Mouse (Mus musculus): ENCODE data around the gene Hist2h4.
A peak's percentile ranks its signal among the peaks of the same experiment; 100 is the strongest.
"Not testable (repeated sequence)": the region's sequence is repeated elsewhere in the genome, so short reads cannot be mapped to it uniquely, and the experiment has no call there.

The Hist2h4 gene

DNA sequence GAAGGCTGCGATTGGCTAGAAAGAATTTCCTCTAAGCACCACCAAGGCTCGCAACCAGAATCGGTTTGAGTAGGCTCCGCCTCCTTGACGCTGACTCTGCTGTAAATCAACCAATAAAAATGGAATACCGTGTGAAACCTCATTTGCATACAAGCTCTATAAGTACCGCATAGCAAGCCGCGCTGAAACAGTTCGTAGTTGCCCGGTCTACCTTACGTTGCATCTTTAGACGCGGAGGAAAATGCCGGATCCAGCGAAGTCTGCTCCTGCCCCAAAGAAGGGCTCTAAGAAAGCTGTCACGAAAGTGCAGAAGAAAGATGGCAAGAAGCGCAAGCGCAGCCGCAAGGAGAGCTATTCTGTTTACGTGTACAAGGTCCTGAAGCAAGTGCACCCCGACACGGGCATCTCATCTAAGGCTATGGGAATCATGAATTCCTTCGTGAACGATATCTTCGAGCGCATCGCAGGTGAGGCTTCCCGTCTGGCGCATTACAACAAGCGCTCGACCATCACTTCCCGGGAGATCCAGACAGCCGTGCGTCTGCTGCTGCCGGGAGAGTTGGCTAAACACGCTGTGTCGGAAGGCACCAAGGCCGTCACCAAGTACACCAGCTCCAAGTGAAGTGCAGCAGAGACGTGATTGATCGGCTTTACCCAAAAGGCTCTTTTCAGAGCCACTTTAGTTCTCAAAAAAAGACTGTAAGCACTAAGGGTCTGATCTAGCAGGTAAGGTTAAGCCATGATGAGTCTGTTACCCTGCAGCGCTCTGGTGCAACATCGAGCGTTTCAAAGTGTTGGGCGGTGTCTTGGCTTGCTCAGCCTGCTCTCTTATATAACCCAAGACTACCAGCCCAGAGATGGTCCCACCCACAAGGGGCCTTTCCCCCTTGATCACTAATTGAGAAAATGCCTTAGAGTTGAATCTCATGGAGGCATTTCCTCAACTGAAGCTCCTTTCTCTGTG is 6.7 kb upstream of the Hist2h4 start, which contains the start of gene Hist2h2bb:
Gene Hist2h2bb (plus strand): TSS at position 242 of the 964 bp plus-strand sequence.
- peak; percentile 99 for DNase-seq (ENCODE audit: low read depth, low spot score)

DNA sequence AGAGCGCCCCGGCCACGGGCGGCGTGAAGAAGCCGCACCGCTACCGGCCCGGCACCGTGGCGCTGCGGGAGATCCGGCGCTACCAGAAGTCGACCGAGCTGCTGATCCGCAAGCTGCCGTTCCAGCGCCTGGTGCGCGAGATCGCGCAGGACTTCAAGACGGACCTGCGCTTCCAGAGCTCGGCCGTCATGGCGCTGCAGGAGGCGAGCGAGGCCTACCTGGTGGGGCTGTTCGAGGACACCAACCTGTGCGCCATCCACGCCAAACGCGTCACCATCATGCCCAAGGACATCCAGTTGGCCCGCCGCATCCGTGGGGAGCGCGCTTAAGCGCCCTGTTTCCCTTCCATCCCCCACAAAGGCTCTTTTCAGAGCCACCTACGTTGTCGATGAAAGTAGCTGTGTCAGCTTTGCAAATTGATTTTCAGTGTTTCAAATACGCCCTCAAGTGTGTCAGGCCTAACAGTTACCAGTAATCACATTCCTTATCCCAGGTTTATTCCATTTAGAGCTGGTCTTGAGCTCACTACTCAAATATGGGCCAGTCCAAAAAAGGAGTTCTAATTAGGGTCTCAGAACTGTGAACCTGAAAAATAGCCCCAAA is 5.8 kb upstream of the Hist2h4 start:
- DNase-seq (ENCODE audit: low read depth, low spot score), result not testable (repeated sequence)

DNA sequence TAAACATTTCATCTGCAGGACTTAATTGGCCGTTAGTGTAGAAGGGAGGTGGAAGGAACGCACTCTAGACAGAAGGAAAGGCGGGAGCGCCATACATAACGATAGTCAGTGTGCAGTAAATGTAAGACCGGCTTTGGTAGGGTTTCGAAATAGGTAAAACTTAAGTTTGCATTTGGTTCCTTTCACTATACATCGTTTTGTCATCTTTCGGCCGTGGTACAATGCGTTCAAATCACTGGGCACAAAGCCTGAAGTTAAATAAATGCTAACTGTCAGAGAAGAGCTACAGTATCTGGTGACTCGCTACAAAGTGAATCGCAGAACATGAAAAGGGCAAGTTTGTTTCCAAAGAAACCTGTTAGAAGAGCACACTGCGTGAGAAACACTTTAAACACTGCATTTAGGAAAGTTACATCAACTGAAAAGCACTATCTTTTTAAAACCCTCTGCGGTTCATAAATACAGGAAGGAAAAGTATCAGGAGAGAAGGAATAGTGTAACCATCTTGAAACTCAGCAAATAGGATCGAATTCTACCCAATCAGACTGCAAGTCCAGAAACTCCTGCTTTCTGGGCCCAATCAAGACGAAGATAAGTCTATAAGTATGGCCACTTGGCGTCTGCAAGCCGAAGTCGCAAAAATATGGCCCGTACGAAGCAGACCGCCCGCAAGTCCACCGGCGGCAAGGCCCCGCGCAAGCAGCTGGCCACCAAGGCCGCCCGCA is 5.1 kb upstream of the Hist2h4 start, which contains the start of gene Hist2h3b:
Gene Hist2h3b (plus strand): TSS at position 604 of the 725 bp plus-strand sequence.
- peak; percentile 94 for DNase-seq (ENCODE audit: low read depth, low spot score)

DNA sequence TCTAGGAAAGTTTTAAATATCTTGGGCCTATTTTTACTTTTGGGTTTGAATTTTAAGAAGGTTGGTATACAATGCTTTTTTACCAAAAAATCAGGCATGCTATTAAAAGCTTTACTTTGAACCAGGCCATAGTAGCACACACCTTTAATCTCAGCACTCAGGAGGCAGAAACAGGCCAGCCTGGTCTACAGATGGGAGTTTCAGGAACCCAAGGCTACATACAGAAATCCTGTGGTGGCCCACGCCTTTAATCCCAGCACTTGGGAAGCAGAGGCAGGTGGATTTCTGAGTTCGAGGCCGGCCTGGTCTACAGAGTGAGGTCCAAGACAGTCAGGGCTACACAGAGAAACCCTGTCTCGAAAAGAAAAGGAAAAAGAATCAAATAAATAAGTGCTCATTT is 4.4 kb upstream of the Hist2h4 start:
- no peak for DNase-seq (ENCODE audit: low read depth, low spot score)

DNA sequence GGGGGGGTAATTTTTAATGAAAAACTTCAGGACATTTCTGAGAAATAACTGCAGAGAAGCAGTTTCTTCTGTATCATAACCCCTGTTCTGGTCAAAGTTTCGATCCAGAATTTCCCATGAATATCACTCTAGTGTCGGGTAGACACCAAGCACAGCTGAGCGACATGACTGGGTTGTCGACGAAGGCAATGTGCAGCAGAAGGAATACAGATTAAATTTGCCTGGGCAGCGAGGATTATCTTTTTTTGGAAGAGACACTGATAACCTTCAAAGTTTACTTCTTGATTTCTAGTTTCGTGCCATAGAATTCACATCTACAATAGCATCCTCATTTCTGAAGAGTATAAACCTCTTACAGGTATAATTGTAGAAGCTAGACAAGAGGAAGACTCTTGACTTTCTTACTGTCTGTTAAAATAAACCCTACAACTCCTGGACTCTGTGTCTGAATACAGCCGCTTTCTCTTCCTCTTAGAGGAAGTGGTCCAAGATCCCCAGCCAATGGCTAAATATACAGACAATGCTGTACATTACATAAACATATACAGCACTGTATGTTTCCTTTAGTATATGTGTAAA is 3.1 kb upstream of the Hist2h4 start:
- DNase-seq (ENCODE audit: low read depth, low spot score), result no peak

DNA sequence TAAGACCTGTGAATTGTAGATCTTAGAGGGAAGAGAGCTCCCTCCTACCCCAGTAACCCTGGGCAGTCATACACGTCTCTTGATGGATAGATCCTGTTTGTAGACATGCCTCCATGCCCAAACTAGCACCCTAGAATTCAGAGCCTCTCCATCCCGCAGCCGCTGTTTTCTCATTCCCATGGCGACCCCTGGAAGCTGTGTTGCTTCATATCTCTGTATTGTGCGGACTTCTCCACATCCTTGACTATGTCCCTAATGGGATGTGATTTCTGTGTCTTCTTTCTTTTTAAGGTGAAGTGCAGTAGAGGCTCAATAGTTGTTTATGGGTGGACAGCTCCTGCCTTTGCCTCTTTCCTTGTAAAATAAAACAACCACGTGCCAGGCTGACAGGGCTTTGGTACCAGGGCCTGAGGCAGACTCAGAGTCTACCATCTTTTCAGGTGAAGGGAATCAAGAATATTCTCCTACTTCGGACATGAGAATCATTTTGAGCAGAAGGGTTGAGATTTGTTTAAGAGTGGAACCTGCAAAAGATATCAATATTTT is 1.4 kb upstream of the Hist2h4 start:
- no peak for DNase-seq (ENCODE audit: low read depth, low spot score)

DNA sequence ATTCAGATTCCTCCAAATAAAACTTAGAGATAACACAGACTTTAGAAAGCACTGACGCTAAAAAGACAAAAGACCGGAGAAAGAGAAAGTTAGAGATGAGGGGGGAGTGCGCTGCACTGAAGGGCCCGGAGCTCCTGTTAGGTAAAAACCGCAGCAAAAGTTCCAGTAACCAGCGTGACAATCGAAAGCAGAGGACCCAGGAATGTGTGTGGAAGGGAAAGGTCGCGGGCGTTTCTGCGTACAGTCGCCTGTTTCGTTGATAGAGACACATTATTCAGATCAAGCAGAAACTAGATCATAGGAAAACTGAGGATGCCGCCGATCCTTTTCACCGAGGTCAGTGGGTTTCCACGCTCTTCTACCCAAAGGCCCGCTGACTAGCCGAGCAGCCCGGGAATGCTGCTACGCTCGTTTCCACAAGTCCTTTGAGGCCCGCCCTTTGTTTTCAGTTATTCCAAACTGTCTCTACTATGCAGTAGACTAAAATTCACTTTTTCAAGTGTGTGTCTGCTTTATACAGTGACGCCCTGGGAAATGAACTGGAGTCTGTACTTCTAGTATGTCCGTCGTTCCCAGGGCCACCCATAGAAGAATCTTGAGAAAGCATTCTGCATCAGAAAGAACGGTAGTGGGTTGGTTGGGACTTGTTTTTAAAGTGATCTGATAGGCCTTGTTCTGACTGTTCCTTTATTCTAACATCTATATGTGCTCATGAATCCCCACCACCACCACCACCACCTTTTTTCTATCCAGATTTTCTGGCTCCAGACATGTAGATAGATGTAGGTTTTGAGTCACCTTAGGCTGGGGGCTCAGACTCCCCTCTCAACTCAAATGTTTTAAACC is 670 bp upstream of the Hist2h4 start:
- peak; percentile 69 for DNase-seq (ENCODE audit: low read depth, low spot score)

DNA sequence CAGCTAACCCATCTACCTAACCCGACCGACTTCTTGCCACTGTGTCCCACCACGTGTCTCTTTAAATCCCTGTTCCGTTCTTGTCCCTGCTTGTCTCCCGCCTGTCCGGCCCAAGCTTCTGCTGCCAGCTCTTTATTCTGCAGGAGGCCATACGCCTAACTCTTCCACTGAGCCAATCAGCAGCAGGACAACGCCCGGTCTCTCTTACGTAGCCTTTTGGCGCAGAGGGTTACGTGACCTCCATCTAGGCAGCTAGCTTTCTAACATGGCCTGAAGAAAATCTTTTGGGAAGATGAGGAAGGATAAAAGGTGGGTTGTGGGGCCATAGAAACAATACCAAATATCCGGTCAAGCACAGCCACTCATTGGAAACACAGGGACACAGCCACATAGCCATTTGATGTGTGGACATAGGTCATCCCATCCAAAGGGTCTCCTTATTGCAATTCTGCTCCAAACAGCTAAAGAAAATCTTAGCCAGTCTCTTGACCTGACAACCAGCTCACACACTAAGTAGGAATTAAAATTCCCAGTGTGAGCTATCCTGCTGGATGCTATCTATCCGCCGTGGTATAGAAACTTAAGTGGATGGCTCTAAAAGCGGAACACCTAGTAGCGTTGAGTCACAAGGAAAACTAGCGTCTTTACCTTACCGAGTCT is 765 bp downstream of the Hist2h4 start:
- DNase-seq (ENCODE audit: low read depth, low spot score), result peak; percentile 95

DNA sequence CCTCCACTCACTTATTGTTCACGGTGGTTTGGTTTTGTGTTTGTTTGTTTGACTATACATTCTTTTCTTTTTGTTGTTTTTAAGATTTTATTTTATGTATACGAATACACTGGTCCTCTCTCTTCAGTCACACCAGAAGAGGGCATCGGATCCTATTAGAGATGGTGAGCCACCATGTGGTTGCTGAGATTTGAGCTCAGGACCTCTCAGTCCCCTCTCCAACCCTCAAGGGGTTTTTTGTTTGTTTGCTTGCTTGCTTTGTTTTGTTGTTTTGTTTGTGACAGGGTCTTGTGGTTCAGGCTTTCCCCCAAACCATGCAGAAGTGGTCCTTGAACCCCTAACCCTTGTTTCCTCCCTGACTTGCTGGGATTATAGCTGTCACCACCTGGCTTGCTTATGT is 1.5 kb downstream of the Hist2h4 start:
- DNase-seq (ENCODE audit: low read depth, low spot score), result no peak

DNA sequence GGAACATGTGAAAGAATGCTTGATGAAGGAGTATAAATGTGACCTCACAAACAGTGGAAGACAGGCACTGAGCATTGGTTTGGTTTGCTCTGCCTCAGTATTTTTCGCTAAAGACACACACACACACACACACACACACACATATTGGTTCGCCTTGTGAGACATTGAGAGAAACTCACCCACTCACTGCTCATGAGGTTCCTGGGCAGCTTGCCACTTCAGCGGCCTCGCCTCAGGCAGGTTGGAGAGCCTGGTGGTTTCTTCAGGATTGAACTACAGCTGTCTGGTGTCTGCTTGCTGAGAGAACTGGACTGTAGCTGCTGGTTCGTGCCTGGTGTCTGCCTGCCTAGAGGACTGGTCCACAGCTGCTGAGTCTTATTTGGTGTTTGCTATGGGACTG is 2.9 kb downstream of the Hist2h4 start:
- DNase-seq (ENCODE audit: low read depth, low spot score), result no peak

DNA sequence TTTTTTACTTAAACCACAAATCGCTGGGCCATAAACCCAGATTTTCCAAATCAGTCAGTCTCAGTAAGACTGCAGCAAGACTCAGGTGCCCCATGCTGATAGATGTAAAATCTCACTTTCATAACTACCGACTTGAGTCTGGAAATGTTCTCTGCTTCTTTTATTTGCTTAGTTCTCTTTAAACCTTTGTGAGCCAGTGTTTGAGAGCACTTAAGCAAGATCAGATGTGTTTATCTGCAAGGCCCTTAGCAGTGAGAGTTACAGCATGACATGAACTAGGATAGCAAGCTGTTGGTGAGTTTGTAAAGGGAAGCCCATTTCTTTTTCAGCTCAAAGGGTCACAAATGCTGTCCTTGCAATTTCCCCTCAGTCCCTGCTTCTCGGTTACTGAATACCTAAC is 5.9 kb downstream of the Hist2h4 start:
- no peak for DNase-seq (ENCODE audit: low read depth, low spot score)

DNA sequence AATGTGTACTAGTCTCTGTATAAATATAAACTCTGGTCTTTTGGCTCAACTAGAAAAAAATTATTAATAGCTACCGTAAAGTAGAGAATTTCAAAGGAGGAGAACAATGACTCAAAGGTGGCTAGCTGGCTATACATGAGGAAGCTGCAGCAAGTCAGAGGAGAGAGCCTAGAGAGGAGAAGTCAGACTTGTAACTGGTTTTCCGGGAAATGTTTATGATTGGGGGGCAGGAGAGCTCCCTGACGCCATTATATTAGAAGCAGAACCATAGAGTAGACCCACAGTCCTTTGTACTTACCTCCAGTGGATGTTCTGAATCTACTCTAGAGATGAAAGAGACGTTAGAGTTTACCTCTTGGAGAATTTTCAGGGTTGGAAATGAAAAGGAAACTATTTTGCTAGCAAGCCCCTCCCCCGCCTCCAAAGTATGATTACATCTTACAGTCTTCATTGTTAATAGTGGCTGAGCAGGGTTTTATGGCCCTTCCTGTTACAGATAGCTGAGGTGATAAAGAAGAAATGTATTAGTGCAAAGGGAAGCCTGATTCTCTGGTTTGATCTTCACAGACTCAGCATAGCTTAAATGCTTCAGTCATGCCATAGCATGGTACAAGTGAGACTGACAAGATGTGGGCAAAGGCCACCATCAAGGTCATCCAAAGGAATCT is 7.1 kb downstream of the Hist2h4 start:
- DNase-seq (ENCODE audit: low read depth, low spot score), result no peak

DNA sequence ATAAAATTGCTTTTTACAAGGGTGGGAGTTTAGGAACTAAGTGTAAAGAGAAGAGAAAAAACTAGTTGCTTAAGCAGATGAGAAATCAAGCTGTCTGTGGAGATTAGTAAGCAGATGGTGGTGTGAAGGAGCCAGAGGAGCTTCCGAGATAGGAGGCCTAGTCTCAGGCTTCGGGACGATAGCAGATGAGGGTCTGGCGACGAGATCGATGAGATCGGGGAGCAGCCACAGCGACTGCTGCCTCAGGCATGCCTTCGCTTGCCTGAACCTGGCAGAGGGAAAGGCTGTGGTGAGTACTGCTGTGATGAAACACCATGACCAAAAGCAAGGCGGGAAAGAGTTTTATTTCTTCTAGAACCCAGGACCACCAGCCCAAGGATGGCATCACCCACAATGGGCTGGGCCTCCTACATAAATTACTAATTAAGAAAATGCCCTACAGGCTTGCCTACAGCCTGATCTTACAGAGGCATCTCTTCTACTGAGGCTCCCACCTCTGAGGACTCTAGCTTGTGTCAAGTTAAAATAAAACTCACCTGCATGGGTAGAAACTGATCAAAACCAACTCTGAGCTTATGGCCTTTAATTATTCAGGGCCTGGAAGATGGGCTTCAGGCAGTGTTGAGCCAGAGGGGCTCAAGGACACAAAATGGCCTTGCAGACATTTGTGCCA is 8.3 kb downstream of the Hist2h4 start:
- DNase-seq (ENCODE audit: low read depth, low spot score), result peak; percentile 81

DNA sequence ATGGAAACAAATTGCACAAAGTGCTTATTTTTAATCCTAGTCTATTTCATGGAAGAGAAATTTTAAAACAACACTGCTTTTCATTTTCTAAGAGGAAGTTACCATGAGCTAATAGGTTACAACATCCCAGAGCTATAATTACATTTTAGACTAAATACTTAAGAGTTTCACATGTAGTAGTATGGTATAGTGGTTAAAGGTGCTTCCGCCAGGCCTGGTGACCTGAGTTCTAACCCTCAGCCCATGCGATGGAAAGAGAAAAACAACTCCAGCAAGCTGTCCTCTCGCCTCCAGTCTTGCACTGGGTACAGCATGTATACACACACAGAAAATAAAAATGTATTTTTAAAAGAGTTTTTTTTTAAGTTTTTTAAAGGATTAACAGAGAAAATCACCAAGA is 11.3 kb downstream of the Hist2h4 start:
- DNase-seq (ENCODE audit: low read depth, low spot score), result no peak

DNA sequence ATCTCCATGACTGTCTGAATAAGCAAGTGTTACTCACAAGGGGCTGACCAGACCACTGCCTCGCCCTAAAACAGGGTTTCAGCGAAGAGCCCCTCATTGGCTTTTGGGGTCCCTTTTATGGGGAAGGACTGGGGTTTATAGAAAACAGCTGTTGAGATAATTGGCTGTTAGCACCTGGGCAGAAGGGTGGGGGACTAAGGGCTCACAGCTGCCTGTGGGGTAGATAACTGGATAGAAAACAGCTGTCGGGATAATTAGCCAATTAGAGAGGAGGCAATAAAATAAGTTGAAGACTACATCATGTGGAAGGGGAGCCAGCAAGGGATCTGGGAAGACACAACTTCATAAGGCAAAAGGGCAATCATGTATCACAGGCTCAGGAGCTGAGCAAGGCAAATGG is 12.2 kb downstream of the Hist2h4 start:
- DNase-seq (ENCODE audit: low read depth, low spot score), result no peak

DNA sequence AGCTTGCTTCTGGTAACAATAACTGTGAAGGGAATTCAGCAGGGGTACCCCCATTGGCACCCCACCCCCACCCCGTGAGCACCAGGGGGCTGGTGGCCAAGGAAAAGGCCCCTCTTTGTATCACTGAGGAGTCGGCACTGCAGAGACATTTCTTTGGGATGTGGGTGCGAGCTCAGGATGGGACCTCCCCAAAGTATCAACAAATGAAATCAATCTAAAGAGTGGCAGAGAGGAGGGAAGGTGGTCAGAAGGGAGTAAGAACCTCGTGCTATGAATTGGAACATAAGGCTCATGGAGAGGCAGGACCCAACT is 14.1 kb downstream of the Hist2h4 start:
- DNase-seq (ENCODE audit: low read depth, low spot score), result no peak

DNA sequence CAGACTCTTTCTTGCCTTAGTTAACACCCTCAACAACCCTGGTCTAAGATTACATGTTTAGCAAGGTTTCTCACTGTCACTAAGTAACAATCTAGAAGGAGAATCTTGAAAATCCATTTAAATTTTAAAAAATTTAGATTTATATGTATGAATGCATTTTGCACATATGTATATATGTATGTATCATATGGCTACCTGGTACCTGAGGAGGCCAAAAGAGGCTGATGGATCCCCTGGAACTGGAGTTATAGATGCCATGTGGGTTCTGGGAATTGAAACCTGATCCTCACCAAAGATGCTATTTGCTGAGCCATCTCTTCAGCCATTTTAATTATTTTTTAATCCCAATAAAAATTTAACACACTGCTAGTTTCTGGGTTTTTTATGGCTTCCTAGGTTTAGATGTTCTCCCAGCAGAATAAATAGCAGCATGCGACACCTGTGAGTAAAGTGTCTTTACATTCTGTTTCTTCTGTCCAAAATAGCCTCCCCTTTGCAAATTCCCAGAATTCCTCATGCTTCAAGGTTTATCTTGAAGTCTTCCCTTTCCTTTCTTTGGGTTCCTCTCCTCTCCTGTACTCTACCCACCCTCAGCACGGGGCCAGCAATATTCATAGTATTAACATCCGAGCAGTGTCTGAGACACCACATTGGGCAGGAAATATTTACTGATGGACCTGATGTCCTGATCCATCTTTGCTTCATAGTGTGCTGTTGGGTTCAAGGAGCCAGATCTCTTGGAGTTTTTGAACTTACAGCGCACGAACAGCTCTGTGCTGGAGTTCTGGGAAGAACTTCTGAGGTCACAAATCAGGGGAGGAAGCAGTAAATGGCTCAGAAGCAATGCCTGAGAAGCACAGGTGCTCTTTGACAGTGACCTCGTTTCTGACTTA is 14.7 kb downstream of the Hist2h4 start:
- DNase-seq (ENCODE audit: low read depth, low spot score), result peak; percentile 24
